Mouse (Mus musculus): ENCODE data around the gene Diexf.

Gene Diexf

GRCm38 (mm10) chr1:193089683-193090082 lies 40.4 kb downstream of the Diexf start:
- ATAC-seq (ENCODE audit: insufficient number of reproducible peaks, low FRiP score, low TSS enrichment) = no peak

- ATAC-seq (ENCODE audit: insufficient number of reproducible peaks, low FRiP score, low TSS enrichment) = no peak
Measured at GRCm38 (mm10) chr1:193089211-193089610, 40.9 kb downstream of the Diexf start.

GRCm38 (mm10) chr1:193086842-193087476 lies 43.1 kb downstream of the Diexf start:
- no peak for ATAC-seq (ENCODE audit: insufficient number of reproducible peaks, low FRiP score, low TSS enrichment)

- no peak for ATAC-seq (ENCODE audit: insufficient number of reproducible peaks, low FRiP score, low TSS enrichment)
Measured at GRCm38 (mm10) chr1:193086111-193086841, 43.8 kb downstream of the Diexf start.

GRCm38 (mm10) chr1:193085541-193086020 lies 44.5 kb downstream of the Diexf start:
- ATAC-seq (ENCODE audit: insufficient number of reproducible peaks, low FRiP score, low TSS enrichment) = no peak

- ATAC-seq (ENCODE audit: insufficient number of reproducible peaks, low FRiP score, low TSS enrichment) = no peak
Measured at GRCm38 (mm10) chr1:193084016-193084415, 46.1 kb downstream of the Diexf start.

- no peak for ATAC-seq (ENCODE audit: insufficient number of reproducible peaks, low FRiP score, low TSS enrichment)
Measured at GRCm38 (mm10) chr1:193083051-193083450, 47.0 kb downstream of the Diexf start.

GRCm38 (mm10) chr1:193082311-193082921 lies 47.7 kb downstream of the Diexf start:
- ATAC-seq (ENCODE audit: insufficient number of reproducible peaks, low FRiP score, low TSS enrichment) = no peak

- no peak for ATAC-seq (ENCODE audit: insufficient number of reproducible peaks, low FRiP score, low TSS enrichment)
Measured at GRCm38 (mm10) chr1:193062618-193063017, 67.5 kb downstream of the Diexf start.

- ATAC-seq (ENCODE audit: insufficient number of reproducible peaks, low FRiP score, low TSS enrichment) = no peak
Measured at GRCm38 (mm10) chr1:193060167-193060566, 69.9 kb downstream of the Diexf start.

- no peak for ATAC-seq (ENCODE audit: insufficient number of reproducible peaks, low FRiP score, low TSS enrichment)
Measured at GRCm38 (mm10) chr1:193059596-193059995, 70.5 kb downstream of the Diexf start.

- ATAC-seq (ENCODE audit: insufficient number of reproducible peaks, low FRiP score, low TSS enrichment) = no peak
Measured at GRCm38 (mm10) chr1:193054401-193054800, 75.7 kb downstream of the Diexf start.

GRCm38 (mm10) chr1:193053065-193053464 lies 77.0 kb downstream of the Diexf start:
- no peak for ATAC-seq (ENCODE audit: insufficient number of reproducible peaks, low FRiP score, low TSS enrichment)

GRCm38 (mm10) chr1:193047616-193048015 lies 82.5 kb downstream of the Diexf start:
- no peak for ATAC-seq (ENCODE audit: insufficient number of reproducible peaks, low FRiP score, low TSS enrichment)

GRCm38 (mm10) chr1:193042760-193043295 lies 87.2 kb downstream of the Diexf start:
- no peak for ATAC-seq (ENCODE audit: insufficient number of reproducible peaks, low FRiP score, low TSS enrichment)

All from cerebellum, adult (tissue).